Mouse (Mus musculus) regulatory T cell (primary cell): ENCODE results near the gene Macc1.

Experiments
- in situ Hi-C: fragments of 300-600 bp; cut with MboI, MseI; formaldehyde crosslinking; loops from one replicate; pipeline ENCODE4 v1.15.1; 2025; ENCODE audit warnings: high pct_unique_total_duplicates

The Macc1 gene

GRCm38 (mm10) chr12:119386650-119387049 is 72.6 kb downstream of the Macc1 start:
- in situ Hi-C loops, result no loop called here

DNA sequence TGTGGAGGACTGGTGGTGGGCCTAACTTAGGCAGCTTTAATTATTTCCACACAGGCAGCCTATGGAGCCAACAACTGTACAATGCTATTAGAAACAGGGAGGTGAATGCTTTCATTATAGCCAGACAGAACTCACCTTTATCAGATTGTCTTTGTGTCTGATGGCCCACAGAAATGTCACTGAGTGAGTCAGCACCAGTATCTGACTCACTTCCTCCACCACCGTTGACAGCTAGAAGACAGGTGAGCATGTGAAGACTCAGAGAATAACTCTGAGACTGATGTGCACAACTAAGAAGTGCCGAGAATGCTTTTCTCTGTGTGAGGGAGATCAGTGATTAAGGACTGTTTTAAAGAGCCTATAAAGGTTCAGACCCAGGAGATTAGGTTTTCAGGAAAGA is 73.9 kb downstream of the Macc1 start:
- in situ Hi-C loops, result no loop called here

DNA sequence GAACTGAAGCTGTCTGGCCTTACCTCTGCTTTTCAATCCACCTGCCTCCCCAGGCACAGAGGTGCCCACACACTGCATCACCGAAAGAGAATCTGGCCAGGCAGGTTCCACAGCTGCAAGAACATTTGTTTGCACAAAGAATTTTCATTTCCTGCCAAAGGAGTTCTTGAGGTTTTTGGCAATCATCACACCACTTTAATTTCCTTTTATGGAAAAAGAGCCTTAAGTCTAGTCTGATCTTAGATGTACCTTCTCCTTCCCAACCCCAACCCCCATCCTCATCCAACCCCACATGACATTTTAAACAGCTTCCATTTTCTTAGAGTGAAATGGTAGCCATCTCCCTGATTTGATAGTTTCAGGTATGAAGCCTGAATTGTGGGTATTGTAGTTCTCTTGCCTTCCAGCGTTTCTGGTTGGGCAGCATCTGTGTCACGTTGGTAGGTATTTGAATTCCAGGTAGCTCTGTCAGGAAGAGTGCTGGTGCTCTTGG is 76.2 kb downstream of the Macc1 start:
- in situ Hi-C loops, result no loop called here

DNA sequence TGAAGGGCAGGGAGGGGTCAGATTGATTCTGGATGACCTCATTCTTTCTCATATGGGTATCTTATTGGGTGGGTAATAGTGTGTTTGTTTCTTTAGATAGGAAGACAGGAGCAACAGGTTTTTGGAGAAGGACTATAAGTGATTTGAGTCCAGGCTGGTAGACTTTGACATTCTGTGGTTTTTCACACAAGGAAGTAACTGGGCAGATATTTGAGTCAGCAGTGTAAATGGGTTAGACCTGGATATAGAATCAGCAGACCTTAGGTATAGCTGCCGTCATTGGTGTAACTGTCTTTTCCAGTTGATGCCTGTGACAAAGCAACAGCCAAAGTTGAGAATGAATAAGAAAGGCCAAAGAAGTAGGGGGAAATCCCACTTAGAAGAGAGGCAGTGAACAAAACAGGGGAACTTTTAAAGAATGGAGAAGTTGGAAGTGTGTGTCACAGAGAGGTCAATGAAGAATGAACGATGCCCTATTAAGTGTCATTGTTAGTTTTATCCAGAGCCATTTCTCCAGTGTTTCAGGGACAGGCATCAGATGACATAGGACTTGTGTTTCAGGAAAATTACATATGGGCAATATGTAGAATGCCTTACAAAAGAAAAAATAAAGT is 84.1 kb downstream of the Macc1 start:
- in situ Hi-C loops, result no loop called here

GRCm38 (mm10) chr12:119402273-119402672 is 88.2 kb downstream of the Macc1 start:
- in situ Hi-C loops, result no loop called here

DNA sequence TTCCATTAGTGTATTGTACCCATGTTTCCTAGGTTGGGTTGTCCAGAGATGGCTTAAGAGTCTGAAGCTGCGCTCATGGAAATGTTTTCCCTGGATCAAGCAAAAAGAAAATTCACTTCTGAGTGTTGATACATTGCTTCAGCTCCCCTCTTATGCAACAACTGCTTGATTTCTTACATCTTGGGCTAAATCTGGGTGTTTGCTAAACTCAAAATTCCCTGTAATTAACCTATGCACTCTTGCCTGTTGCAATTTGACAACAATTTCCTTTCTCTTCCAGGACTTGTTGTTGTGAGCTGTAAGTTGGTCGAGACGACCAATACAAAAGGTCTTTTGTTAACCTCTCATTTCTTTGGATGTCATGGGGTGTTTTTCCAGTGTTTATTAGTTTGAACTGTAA is 88.7 kb downstream of the Macc1 start:
- in situ Hi-C loops, result no loop called here

- in situ Hi-C loops, result no loop called here
These were observed 90.7 kb downstream of the Macc1 start for GRCm38 (mm10) chr12:119404810-119405209.

DNA sequence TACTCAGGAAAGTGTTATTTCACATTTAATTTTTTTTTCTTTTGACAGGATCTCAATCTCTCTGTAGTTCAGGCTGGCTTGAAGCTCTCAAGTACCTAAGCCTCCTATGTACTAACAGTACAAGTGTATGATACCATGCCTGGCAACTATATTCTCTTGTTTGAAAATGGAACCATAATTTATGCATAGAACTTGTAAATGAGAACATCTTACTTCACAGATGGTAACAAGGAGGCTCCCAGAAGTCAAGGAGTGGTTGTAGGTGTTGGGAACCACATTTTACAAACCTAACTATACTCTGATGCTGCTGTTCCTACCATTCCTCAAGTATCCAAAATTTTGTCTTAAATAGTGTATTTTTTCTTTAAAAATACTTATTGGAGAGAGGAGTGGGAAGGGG is 96.5 kb downstream of the Macc1 start:
- in situ Hi-C loops, result no loop called here

- in situ Hi-C loops, result no loop called here
These were observed 96.9 kb downstream of the Macc1 start for GRCm38 (mm10) chr12:119410956-119411355.

DNA sequence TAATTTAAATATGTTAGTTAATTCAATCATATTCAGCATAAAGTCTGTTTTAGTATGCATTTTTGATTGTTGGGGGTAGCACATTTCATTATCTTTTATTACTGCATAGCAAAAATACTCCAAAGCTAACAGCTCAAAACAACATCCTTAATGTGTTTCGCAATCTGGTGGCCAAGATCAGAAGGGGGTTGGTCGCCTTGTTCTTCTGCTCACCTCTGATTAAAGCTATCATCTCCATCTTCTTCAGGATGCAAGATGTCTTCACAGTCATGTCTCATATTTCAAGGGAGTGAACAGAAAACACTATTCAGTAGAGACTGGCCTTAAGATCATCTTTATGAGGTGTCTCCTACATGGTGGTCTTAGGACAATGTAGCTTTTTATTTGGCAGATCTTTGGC is 97.9 kb downstream of the Macc1 start:
- in situ Hi-C loops, result no loop called here

GRCm38 (mm10) chr12:119415900-119416299 is 101.8 kb downstream of the Macc1 start:
- in situ Hi-C loops, result no loop called here

DNA sequence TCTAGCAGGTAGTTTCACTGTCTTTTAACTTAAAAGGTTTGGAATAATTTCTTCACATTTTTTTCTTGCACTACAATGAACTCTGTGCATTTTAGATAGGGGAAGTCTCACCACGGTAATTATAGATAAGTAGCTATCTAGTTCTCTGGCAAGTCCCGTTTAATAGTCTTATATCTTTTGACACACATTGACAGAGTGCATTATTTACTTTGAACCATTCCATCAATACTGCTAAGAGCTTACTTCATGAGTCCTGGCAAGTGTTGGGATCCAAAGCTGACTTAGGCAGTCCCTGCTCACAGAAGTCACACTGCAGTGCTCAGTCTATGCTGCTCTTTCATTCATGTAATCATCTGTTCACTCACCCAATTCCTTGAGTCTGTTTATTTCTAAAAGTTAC is 111.7 kb downstream of the Macc1 start:
- in situ Hi-C loops, result no loop called here

GRCm38 (mm10) chr12:119426182-119426886 is 112.3 kb downstream of the Macc1 start:
- in situ Hi-C loops, result no loop called here

- in situ Hi-C loops, result no loop called here
These were observed 112.8 kb downstream of the Macc1 start for GRCm38 (mm10) chr12:119426887-119427204.

DNA sequence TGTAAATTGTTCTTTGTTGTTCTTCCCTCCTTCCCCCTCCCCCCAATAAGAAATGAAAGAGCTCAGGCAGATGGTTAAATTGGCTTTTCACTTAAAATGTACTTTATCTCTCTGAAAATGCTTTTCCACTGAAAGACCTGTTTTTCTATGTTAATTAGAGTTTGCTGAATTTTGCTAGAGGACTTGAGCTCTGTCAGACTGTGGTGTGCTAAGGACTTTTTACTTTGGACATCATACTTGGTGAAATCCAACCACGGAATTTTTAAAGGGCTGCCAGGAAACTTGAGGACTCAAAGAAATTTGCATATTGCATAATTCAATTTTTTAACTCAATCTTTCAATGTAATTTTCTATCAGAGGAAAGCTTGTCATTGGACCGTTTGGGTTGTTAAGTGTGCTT is 126.7 kb downstream of the Macc1 start:
- in situ Hi-C loops, result no loop called here

- in situ Hi-C loops, result no loop called here
These were observed 136.0 kb downstream of the Macc1 start for GRCm38 (mm10) chr12:119450116-119450515.

DNA sequence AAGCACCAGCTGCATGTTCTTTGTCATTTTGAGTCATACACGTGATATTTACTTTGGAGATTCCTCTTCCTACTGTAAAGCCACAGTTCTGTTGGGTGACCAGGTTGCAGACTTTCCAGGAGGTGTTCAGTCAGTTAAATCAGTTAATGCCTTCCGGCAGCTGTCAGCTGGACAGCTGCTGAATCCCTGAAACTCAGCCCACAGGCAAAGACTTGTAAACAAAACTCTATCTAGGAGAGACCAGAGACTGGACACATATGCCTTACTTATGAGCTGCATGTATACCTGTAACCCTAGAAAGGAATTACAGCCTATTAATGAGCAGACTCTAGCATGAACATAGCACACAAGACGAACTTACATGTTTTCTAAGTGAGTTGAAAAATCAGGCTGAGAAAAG is 137.2 kb downstream of the Macc1 start:
- in situ Hi-C loops, result no loop called here

GRCm38 (mm10) chr12:119454076-119454475 is 140.0 kb downstream of the Macc1 start:
- in situ Hi-C loops, result no loop called here

DNA sequence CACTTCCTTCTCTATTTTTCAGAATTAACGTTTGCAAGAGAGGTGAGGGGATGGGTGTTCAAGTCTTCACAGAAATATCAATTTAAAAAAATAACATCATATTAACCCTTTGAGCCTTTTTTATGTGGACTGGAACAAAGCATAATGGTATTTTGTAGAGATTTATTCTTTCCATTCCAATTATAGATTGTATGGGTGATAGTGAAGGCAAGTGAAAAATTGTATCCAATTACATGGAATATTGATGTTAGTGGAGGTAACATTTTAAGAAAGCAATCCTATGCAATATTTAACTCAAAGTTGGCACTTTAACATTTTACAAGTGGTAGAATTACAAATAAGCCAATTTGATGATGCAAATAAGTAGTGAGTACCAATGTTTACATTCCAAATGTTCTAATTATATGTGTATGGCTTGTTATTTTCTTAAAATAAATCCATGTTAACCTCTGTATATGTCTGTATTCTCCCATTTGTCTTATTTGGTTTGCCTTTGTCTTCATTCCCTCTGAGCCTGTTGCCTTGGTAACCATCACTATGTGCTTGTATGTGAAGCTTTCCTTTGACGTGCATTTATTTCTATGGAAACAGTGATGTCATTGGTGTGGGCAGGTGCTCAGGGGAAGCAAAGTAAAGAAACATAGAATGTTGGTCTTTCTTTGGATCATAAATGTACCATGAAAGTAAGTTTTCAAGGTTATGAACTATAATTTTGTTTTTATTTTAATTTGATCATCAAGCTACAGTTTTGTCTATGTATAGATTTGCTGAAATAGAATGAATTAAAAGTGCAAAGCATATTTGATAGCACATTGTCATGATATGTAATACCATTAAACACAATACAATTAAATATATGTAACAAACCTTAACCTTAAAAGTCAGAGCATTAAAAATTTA is 150.2 kb downstream of the Macc1 start:
- in situ Hi-C loops, result no loop called here

DNA sequence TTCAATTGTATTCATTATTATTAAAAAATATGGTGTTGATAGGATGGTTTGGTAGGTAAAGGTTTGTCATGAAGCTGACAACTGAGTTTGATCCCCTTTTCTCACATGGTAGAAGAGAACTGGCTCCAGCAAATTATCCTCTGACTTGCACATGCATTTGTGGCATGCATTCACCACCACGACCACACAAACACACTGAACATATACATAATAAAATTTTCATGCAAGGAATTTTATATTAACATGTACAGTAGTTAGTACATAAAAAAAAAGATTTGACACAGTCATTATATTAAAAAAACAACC is 150.8 kb downstream of the Macc1 start:
- in situ Hi-C loops, result no loop called here

DNA sequence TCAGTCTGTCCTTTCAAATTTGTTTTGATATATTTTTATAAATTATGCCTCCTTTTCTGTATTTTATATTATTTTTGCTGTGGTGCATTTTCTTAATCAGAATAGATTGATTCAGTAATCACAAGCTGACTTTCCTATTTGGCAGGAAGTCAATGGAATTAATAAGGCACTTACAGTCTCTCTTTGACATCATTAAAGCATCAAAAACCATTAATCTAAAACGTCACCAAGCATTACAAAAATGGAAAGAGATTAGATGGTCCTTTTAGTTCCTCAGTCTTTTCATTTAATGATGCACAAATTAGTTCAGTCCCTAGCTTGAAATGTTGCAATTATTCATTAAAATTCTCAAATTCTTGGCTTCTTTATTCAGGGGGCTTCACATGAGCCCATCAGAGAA is 153.6 kb downstream of the Macc1 start:
- in situ Hi-C loops, result no loop called here

DNA sequence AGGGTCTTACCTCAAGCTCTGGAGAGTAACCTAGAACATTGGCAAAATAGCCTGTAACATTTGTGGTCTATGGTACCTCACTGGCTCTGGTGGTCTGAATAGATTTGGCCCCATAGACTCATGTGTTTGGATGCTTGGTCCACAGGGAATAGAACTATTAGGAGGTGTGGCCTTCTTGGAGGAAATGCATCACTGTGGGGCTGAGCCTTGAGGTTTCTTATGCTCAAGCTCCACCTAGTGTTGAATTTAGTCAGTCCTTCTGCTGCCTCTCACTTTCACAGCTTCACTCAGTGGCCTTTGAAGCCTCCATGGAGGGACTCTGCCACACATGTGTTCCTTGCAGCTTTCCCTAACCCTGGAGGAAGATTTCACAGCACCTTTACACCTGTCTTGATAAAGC is 156.2 kb downstream of the Macc1 start:
- in situ Hi-C loops, result no loop called here

GRCm38 (mm10) chr12:119483296-119483695 is 169.2 kb downstream of the Macc1 start:
- in situ Hi-C loops, result loop anchor here (10.0 kb wide), 1 partner anchor 152 kb away; no protein-coding TSS in a partner anchor
